Mouse (Mus musculus) erythroid progenitor cell, adult 5-6 weeks (primary cell): ENCODE measurements around the gene Robo1. TPM values are rescaled to one million over a fixed set of nuclear protein-coding genes. Genes with fewer than 3 reads are reported as not detected.

ENCODE experiments used
- ATAC-seq: replicated peaks from 2 replicates; pipeline ENCODE4 v1.8.0; 2016; ENCODE audit warnings: moderate number of reproducible peaks, mild to moderate bottlenecking, moderate TSS enrichment, inconsistent platforms; ENCODE audit not compliant: poor library complexity, low FRiP score, severe bottlenecking
- total RNA-seq, 2 experiments: library from RNA; stranded (forward) in 1 of 2; stranded (reverse) in 1 of 2; fragments of 150-400 nt in 1 of 2; fragments of 186-747, 209-891 nt in 1 of 2; gene quantifications; 2 replicates each; pipeline versions ENCODE4 v1.2.3 to v1.2.4; 2015 to 2017; ENCODE audit warnings: low replicate concordance in 2 of 2

The Robo1 gene
- total RNA-seq, 2 experiments from 2014 or later, result not detected

DNA sequence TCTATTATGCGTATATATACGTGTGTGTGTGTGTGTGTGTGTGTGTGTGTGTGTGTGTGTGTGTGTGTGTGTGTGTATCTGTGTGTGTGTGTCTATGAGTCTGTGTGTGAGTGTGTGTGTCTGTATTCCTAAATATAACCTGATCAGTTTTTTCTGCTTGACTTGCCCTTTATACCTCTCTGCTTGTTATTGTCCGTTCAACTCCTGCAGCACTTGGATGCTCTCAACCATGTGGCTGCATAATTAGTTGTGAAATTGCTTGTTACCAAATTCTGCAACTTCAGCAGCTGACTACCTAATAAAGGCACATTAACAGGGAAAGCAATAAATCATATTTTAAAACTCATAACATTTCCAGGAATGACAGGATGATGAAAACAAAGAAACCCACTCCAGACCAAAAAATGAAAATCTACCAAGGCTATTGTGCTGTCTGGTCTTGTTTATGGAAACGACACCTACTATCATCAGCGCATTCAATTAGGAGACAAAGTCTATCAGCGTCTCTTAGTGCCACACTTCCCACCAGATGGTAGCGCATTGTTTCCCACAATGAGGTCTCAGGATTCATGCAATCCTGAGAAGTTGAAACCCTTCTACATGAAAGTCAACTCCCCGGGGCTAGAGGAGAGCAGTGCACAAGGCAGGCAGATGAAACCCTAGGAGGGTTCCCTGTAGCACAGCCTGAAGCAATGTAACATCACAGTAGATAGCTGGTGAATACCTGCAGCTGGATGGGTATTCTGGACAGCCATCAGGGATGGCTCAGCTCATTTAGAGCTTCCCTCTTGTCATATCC lies 567.0 kb downstream of the Robo1 start:
- ATAC-seq, result no peak

- no peak for ATAC-seq
Measured at GRCm38 (mm10) chr16:72888108-72888507, 580.0 kb downstream of the Robo1 start.

DNA sequence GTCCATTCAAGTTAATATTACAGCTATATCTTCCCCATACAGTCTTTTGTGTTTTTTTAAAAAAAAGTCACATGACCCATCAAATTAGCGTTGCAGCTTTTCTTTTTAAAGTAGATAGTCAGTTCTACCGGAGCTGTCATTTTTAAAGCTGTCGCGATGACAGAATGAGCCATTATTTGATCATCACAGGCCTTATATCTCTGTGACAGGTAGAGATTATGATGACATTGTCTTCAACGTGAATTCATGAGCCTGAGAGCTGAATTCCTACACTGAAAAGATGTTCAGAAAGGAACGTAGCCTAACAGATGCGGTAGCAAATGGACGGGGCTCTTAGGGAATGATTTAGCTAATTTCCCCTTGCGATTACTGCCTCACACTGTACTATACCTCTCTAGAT lies 581.3 kb downstream of the Robo1 start:
- ATAC-seq, result no peak

DNA sequence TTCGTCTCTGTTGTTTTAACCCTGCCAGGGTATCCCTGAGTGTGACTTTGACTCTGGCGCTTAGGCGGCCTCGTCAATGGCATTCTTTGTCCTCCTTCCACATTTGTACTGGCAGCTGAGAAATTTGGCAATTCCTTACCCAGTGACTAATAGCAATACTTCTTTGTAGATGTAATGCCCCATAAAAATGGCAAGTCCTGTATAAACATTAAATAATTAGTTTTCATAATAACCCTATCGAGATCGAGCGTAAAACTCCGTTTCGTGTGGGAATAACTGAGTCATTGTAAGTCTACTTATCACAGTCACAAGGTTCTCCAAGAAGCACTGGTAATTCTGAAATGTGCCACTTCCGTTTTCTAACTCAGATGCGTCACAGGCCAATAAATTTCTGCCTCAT lies 589.0 kb downstream of the Robo1 start:
- ATAC-seq, result no peak

DNA sequence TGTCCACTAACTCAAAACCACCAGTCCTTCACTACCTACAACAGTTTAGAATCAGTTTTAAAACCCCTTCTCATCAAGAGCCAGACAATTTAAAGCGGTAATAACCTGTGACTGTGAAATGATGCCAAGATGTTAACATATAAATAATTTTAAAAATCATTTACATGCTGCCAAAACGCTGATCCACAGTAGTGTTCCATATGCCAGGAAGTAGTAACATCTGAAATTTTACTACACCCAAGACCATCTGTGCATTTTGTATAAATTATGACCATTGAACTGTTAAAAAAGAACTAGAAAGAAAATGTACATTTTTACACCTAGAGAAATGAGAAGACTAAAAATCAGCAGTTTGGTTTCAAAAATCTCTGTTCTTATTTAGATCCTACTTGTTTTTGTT lies 600.8 kb downstream of the Robo1 start:
- ATAC-seq, result no peak

- ATAC-seq, result no peak
Measured at GRCm38 (mm10) chr16:72913134-72913533, 605.0 kb downstream of the Robo1 start.

DNA sequence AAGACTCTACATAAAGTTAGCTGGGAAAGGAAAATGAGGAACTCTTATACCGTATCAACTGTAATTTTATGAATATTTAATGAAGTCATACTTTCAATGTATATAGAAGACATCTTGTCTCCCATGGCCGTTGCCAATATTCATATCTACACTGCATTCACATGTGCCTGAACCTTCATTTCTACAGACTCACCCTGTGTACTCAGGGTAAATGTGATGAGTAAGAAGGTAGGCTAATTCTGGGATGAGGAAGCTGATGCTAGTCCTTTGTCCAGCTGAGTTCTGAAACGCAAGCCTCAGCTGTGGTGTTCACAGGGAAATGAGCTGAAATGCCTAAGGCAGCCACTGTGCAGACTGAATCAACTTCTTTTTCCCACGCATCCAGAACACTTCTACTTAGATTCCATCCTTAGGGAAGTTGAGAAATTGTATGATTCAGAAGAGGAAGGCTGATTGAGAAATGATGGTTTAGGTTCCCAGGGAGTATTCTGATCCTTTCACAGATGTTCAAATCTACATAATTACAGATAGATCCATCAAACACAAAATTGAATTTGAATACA lies 606.0 kb downstream of the Robo1 start:
- no peak for ATAC-seq

- no peak for ATAC-seq
Measured at GRCm38 (mm10) chr16:72920013-72920412, 611.9 kb downstream of the Robo1 start.

GRCm38 (mm10) chr16:72924423-72925224 lies 616.5 kb downstream of the Robo1 start:
- ATAC-seq, result no peak

GRCm38 (mm10) chr16:72928525-72929122 lies 620.5 kb downstream of the Robo1 start:
- ATAC-seq, result no peak

- no peak for ATAC-seq
Measured at GRCm38 (mm10) chr16:72930871-72931270, 622.8 kb downstream of the Robo1 start.

- no peak for ATAC-seq
Measured at GRCm38 (mm10) chr16:72934908-72935307, 626.8 kb downstream of the Robo1 start.

DNA sequence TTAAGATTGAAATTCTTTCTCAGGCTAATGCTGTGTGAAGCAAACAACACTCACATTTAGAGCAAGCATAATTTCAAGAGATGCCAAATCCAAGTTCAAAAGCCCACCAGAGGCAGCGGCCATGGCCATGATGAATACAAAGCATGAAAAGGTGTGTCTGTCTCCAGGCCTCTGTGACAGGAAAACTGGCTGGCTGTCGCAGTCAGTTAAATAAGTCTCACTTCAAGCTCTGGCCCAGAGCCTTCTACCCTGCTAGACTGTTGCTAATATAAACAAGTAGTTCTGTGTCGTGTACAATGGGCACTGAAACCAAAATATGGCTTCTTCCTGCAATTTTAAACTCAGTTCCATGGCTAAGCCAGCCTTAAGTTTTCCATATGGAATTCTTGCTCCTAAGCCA lies 629.1 kb downstream of the Robo1 start:
- no peak for ATAC-seq

- no peak for ATAC-seq
Measured at GRCm38 (mm10) chr16:72939862-72940261, 631.8 kb downstream of the Robo1 start.

GRCm38 (mm10) chr16:72940786-72941185 lies 632.7 kb downstream of the Robo1 start:
- ATAC-seq, result no peak

GRCm38 (mm10) chr16:72944403-72944802 lies 636.3 kb downstream of the Robo1 start:
- no peak for ATAC-seq

DNA sequence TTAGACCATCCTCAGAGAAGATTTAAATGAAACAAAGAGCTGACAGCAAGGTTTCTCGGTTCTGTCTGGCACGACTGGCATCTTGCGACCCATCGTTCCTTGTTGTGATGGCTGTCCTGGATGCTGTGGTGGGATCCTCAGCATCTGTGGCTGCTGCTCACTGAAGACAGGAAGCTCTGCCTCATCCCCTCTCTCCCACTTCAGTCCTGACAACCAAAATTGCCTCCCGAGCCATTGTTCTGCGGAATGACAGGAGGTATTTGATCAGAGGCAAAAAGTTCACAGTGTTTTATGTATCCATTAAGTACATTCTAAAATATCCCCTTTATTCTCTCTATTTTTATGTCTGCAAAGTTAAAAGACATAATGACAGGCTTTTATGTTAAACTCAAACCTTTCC lies 643.9 kb downstream of the Robo1 start:
- ATAC-seq, result no peak

DNA sequence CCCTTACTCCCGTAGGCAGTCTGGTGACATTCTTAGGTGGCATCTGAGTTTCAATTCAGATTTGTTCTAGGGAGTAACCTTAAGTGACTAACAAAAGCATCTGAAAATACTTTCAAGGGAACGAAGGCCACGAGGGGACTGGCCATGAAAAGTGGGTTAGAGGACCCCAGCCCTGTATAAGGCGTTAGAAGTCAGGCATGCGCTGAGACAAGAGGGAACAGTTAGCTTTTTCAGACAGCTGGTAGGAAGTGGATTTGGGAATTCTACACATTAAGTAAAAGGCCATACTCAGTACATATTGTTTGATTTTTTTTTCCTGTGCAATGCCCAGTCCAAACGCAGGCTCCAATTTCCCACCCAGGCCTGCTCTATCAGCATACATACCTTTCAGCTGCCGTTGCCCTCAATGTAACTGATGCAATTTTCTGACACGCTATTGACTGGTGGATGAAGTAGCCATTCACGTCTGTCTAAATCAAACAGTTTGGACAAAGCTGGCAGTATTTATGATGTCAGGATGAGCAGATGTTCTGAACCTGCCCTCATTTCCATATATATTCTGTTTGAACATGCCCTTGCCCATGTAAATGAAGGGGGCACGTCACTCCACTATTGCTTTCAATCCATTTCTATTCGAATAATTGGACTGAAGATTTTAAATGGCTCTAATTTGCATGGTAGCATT lies 651.1 kb downstream of the Robo1 start:
- ATAC-seq, result no peak

DNA sequence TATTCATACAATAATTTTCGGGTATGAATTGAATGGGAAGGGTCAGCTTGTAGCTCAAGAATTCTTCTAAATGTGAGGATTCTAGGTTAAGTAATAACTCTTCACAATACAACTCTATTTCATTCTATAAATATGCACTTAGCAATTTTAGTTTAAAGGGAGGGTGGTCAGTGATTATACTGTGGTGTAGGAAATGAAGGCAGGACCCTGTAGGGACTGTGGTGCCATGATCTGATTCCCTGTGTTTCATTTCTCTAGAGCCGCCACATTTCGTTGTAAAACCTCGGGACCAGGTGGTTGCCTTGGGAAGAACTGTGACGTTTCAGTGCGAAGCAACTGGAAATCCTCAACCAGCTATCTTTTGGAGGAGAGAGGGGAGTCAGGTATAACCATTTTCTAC lies 651.7 kb downstream of the Robo1 start:
- ATAC-seq, result no peak

- no peak for ATAC-seq
Measured at GRCm38 (mm10) chr16:72963782-72964181, 655.7 kb downstream of the Robo1 start.
